Mouse (Mus musculus) urinary bladder, postnatal 36 days (tissue): ENCODE measurements at regions not wholly inside any gene's neighbourhood (a gene's known extent, or its start where the extent isn't known, plus 50 kb on each side); places are given as distances from the start of the nearest gene placed in this dataset.

Experiments
- DNase-seq, 2 experiments: peaks; one replicate each; pipeline ENCODE4 v3.0.0; 2022; ENCODE audit warnings: low spot score in 2 of 2, mixed read lengths in 1 of 2

- no peak for DNase-seq
These were observed 98.8 kb upstream of the Vash1 start for GRCm38 (mm10) chr12:86579716-86580115.

GRCm38 (mm10) chr12:86580132-86580718 is 98.3 kb upstream of the Vash1 start:
- DNase-seq: no peak

- no peak for DNase-seq
These were observed 96.4 kb upstream of the Vash1 start for GRCm38 (mm10) chr12:86582076-86582475.

GRCm38 (mm10) chr12:86588010-86588409 is 90.5 kb upstream of the Vash1 start:
- DNase-seq: no peak

- no peak for DNase-seq
These were observed 86.0 kb upstream of the Vash1 start for GRCm38 (mm10) chr12:86592509-86592908.

- no peak for DNase-seq
These were observed 83.9 kb upstream of the Vash1 start for GRCm38 (mm10) chr12:86594647-86595046.

GRCm38 (mm10) chr12:86600041-86600440 is 78.5 kb upstream of the Vash1 start:
- DNase-seq: no peak

GRCm38 (mm10) chr12:86603521-86603920 is 75.0 kb upstream of the Vash1 start:
- no peak for DNase-seq

- DNase-seq: no peak
These were observed 66.0 kb upstream of the Vash1 start for GRCm38 (mm10) chr12:86612431-86613040.

GRCm38 (mm10) chr12:86614156-86614555 is 64.3 kb upstream of the Vash1 start:
- peak in 1 of 2 experiments; percentile 29 for DNase-seq

- no peak for DNase-seq
These were observed 62.2 kb upstream of the Vash1 start for GRCm38 (mm10) chr12:86616327-86616726.

- DNase-seq: no peak
These were observed 54.3 kb upstream of the Vash1 start for GRCm38 (mm10) chr12:86624195-86624594.

GRCm38 (mm10) chr12:86626684-86627083 is 51.8 kb upstream of the Vash1 start:
- DNase-seq: no peak

GRCm38 (mm10) chr12:86628050-86628782 is 50.3 kb upstream of the Vash1 start:
- no peak for DNase-seq
